Mouse (Mus musculus) fibroblast of lung, adult 2 months (primary cell): ENCODE data around the gene Rpl36.
A peak's percentile ranks its signal among the peaks of the same experiment; 100 is the strongest.
"Not testable (repeated sequence)": the region's sequence is repeated elsewhere in the genome, so short reads cannot be mapped to it uniquely, and the experiment has no call there.

Experiments
- DNase-seq: peaks from one replicate; pipeline ENCODE4 v3.0.0-alpha.2; 2011; ENCODE audit warnings: low read depth

Gene Rpl36

DNA sequence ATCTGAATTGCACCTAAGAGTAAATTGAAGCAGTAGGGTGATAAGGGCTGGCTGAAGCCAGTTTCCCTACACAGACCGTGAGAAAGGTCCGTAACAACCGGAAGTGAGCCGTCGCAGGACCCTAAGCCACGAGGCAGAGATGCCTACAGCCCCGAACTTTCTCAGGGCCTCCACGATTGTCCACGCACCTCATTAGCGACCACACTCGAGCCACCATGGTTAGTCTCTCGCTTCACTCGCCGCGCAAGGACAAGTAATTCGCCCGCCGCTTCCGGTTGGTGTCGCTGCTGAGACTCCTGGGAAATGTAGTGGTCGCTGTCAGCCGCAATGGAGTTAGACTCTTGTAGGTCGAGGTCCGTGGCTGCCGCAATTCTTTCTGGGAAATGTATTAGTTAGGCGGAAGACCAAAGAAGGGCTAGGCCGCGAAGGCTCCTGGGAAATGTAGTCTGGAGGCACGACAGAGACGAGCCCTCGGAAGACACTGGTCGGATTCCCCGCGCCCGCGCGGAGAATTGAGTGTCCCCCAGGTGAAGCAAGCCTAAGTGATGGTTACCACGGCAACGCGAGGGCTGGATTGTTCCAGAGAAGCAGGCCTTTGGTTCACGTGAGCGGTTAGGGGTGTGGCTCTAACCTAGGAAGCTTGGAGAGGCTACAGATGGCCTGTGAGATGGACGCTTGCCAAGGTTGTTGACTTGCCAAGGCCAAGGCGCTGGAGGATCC is 3.6 kb upstream of the Rpl36 start, which contains the start of gene 2410015M20Rik:
TSS of gene 2410015M20Rik (minus strand) at position 320 of the 720 bp plus-strand sequence.
- peak; percentile 94 for DNase-seq

DNA sequence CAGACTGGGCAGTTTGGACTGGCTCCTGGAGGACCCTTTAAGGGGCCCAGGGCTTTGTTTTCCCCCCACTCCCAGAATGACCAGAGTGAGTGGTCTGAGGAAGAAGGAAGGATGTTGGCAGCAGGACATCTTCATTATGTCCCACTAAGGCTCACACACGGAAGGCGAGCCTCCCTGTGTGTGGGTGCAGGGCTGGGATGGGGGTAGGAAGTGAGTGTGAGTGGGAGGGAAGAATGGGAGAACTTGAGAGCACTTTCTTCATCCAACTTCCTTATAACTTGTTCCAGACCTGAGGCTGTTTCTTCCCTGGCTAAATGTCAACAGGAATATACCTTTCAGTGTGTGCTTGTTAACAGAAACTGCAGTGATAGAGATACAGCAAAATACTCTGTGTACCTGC is 1.9 kb upstream of the Rpl36 start:
- no peak for DNase-seq

DNA sequence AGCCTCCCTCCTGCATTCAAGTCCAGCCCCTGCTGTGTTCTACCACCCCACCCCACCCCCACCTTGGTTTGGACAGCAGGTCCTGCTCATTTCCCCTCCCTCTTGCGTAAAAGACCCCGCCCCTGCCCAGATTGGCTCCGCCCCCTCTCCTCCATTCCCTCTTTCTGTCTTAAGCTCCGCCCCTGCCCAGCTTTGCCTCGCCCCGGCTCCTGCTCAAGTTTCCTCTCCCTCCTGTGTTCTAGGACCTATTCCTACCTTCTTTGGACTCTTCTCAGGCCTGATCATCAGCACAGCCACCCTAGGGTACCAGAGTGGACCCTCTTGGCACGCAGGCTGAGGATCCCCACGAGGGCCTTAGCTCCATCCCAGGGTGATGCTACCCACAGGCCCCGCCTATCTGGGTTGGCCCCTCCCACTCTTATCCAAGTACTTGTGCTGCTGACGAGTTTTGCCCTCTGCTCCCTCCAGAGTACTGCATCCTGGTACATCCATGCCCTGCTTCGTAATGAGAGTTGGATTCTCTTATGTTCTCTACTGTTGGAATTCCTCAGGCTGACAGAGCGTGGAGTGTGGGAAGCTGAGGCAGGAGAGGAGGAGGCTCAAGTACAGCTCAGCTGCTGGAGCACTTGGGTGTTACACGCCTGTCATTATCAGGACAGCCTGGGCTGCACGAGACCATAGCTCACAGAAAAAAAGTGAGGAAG is 1.2 kb upstream of the Rpl36 start:
- DNase-seq, result no peak

DNA sequence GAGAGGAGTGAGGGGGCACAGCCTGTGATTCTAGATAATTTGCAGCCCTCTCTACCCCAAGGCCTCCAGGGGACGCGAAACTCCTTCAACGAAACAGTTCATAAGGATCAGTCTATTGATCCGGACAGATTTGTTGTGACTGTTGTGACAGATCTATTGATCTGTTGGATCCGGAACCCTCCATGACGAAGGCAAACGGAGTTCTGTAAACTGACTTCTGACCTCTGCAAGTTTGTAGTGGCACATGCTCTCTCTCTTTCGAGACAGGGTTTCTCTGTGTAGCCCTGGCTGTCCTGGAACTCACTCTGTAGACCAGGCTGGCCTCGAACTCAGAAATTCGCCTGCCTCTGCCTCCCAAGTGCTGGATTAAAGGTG is 664 bp upstream of the Rpl36 start:
- not testable (repeated sequence) for DNase-seq

DNA sequence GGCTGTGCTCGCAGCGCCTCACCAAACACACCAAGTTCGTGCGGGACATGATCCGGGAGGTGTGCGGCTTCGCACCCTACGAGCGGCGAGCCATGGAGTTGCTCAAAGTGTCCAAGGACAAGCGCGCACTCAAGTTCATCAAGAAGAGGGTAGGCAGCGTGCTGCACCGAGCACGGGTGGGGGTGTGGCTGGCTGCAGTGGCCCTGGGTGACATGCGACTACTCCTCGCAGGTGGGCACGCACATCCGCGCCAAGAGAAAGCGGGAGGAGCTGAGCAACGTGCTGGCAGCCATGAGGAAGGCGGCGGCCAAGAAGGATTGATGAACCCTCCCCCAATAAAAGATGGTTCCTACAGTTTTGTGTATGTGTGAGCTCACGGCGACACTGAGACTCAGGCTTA is 677 bp downstream of the Rpl36 start:
- DNase-seq, result not testable (repeated sequence)

DNA sequence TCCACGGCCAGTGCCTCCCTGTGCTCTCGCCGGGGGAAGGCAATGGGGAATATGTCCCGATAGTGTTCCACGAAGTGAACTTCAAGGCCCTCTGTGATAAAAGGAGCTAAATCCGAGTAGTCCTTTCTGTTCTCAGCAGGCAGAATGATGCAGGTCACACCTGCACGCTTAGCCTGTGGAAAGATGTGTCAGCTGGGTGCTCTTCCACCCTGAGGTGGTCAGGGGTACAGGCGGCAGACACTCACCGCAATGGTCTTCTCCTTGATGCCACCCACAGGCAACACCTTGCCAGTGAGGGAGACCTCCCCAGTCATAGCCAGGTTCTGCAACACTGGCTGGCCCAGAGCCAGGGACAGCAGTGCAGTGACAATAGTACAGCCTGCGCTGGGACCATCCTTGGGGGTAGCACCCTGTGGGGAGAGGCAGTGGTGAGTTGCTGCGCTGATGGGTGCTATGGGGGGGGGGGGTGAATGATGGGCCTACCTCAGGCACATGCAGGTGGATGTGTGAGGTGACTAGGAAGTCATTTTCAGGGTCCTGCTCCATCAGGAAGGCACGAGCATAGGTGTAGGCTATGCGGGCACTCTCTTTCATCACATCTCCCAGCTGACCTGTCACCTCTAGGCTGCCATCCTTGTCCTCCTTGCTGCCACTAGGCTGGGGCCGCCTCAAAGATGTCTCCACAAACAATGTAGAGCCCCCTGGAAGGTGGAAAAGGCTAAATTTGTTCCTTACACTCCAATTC is 1.3 kb downstream of the Rpl36 start:
- no peak for DNase-seq

DNA sequence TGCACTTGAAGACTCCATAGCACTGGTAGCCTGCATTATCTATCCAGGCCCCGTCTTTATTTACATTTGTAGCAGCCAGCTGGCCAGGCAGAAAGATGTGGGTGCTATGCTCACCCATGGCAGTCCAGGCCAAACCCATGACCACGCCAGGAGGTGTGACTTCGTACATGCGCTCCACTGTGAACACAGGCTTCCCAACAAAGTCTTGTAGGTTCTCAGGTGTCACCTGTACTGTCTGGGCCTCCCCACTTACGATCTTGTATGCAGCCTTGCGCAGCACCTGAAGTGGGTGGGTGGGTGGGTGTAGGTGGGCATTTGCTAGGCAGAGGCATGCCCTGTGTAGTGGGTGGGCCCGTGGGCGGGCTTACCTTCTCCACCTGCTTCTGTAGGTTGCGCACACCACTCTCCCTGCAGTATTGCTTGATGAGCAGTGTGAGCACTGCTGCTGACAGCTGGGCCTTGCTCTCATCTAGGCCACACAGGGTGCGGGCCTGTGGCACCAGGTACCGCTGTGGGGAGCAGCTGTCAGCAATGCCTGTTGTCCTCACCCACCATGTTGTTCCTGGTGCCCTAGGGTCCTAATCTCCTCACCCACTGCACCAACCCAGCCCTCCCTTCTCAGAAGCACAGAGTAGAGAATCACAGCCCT is 2.0 kb downstream of the Rpl36 start:
- DNase-seq, result no peak

DNA sequence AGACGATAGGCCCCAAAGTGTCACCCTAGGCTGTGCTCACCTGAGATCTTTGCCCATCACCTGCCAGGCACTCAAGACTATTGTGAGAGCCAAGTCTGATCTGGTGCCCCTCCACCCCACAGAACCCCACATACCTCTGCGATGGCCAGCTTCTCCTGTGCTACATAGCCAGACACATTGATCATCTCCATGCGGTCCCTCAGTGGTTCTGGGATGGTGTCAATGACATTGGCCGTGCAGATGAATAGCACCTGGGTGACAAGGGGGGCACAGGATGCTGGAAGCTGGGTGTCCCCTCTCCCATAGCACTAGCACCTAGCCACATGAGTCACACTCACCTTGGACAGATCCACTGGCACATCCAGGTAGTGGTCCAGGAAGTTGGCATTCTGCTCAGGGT is 2.6 kb downstream of the Rpl36 start:
- DNase-seq, result no peak

DNA sequence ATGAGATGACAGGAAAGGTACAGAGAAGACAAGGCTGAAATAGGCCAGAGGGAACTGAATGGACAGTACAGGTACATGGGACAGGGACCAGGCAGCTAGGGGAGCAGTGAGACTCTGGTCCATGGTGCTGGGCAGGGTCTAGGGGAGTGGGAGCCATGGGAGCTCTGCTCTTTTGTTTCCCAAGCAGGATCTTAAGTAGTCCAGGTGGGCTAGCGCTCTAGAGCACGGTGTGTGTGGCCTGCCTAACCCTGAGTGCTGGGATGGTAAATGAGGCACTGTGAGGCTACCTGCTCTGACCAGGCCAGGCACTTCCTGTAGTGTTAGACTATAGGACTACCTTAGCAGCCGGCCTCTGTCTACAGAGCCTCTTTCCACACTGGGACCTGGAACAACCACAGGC is 3.5 kb downstream of the Rpl36 start:
- DNase-seq, result no peak

DNA sequence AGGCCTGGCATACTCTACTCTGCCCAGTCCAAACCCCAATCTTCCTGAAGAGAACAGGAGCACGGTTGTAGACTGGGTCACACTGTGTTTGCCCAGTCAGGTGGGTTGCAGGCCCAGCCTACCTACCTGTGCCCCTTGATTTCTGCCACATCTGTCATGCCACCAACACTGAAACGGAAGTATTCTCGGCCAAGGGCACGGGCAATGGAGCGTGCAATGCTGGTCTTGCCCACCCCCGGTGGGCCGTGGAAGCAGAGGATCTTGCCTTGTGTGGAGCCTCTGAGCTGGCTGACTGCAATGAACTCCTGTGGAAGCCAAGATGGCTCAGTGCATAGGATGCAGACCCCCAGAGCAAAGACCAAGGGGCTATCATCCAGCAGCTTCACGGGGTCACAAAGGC is 4.4 kb downstream of the Rpl36 start:
- no peak for DNase-seq

DNA sequence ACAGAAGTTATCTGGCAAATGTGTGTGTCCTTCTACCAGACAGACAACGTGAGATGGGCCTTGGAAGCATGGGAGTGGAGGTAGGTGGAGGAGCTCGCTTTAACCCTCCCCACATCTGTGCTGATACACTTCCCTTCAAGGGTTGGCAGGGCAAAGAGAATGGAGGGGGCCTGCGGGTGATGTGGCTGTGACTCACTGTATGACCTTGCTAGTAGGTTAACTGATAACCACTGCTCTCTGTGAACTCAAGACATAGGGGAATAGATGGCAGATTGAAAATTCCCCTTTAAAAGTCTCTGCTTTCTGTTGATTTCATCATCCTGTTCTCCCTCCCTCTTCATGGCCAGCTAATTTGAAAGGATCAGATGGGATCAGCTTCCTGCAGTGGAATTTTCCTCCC is 12.3 kb downstream of the Rpl36 start:
- DNase-seq, result no peak

DNA sequence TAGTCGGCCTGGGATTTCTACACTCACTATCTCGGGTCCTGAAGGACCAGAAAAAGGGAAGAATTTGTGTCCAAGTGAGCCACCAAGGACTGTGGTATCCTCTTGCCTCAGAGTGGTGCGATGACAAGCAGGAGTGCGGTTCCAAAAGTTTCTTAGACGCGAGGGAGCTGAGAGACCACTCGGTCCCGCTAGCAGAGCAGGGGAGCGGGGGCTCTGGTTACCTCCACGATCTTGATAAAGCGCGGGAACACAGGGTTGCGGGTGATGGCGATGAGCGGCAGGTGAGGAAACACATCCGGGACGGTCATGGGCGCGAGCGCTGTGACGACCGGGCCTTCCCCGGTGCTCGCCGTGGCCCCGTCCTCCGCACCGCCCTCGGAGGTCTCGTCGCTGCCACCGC is 13.0 kb downstream of the Rpl36 start:
- DNase-seq, result no peak

DNA sequence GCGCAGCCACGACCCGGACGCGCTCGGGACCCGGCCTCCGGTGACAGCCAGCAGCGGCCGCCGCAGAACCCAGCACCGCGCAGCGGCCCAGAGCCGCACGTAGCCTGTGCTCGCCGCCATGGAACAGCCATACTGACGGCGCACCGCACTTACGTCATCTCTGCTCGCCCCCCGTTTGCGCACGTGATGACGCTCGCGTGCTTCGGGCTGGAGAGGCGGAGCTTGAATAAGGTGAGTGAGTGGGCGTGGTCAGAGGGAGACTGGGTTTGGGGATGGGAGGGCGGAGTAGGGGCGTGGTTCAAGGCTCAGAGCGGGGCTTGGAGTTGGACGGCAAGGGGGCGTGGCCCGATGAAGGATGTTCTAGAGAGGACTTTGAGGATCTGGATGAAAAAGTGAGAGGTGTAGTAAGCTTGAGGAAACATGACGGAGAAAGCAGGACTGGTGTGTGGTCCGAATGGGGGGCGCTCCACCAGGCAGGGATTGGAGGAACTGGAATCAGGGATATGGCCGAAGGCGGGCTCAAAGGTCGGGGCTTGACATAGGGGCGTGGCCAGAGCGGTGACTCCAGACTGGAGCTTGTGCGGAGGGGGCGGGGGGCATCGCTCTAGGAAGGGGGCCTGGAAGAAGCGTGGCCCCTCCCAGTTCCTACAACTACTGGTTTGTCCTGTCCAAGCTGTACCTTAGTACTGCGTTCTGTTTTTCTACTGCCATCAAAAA is 13.7 kb downstream of the Rpl36 start, which contains the start of gene Lonp1:
TSS of gene Lonp1 (minus strand) at position 134 of the 717 bp plus-strand sequence.
- peak; percentile 91 for DNase-seq

DNA sequence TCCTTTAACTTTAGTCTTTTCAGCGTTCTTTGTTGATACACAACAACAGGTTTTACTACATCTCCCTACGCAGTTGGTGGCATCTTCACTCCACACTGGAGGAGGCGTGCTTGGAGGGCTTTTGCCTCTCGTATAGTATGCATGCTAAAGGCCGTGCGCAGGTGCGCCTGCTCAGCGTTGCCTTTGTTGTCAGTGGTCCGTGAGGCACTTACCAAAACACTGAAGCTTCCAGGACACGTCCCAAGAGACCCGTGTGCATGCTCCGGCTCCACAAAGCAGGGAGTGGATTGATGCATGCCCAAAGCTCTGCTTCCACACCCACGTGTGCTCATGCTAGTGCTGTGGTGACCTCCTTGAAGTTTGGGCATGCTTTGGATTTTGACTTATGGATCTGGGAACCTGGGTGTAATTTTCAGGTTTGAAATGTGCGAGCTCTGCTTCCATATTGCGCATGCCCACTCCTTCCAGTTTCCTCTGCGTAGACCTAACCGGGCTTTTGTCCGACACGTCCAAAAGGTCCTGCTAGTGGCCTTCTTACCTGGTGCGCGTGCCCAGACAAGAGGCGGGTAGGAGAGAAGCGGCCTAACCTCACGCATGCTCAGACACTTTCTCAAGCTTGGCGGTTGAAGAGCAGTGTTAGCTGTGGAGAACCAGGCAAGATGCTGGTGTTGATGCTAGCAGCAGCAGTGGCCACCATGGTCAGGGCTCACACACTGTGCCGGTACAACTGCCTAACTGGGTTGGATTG is 14.5 kb downstream of the Rpl36 start, which contains the start of gene Catsperd:
TSS of gene Catsperd (plus strand) at position 614 of the 748 bp plus-strand sequence.
- no peak for DNase-seq

DNA sequence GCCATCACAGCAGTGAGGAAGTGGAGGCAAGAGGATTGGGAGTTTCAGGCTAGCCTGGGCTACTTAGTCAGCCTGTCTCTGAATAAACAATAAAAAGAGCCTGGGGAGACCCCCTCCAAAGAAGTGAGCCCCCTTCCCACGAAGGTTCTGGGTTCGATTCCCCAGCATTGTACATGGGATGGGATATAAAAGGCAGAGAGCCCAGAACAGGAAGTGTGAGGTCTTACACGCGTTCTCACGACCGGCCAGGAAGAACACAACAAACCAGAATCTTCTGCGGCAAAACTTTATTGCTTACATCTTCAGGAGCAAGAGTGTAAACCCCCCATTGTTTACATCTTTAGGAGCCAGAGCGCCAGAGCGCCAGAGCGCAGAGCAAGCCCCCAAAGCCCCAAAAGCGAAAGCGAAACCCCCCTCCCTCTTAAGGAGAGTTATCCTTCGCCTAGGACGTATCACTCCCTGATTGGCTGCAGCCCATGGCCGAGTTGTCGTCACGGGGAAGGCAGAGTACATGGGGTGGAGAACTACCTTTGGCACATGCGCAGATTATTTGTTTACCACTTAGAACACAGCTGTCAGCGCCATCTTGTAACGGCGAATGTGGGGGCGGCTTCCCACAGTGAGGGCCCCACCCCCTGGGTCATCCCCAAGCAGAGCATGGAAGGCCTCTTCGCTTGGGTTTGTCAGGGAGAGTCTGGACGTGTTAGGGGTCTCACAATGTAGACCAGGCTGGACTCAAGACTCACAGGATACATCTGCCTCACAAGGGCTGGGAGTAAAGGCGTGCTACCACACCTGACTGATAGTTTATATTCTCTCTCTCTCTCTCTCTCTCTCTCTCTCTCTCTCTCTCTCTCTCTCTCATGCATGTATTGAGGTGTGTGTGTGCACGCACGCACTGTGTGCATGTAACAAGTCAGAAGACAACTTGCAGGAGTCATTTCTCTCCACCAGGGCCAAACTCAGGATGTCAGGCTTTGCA is 16.9 kb downstream of the Rpl36 start:
- not testable (repeated sequence) for DNase-seq

DNA sequence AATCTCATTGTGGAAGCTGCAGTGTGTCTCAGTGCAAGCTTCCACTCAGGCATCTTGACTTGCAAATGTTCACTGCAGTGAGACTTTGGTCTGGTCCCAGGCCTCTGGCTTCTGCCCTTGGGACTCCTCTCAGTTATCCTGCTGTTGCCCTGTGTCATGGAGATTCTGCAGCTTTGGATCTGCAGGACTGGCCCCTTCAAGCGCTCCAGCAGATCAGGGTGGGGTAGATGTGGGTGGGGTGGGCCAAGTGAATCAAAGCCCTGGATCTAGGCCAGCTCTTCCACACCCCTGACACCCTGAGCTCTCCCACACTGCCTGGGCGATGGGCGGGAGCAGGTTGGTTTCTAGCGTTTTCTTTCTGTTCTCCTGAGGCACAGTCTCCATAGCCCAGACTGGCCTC is 18.6 kb downstream of the Rpl36 start:
- DNase-seq, result no peak

DNA sequence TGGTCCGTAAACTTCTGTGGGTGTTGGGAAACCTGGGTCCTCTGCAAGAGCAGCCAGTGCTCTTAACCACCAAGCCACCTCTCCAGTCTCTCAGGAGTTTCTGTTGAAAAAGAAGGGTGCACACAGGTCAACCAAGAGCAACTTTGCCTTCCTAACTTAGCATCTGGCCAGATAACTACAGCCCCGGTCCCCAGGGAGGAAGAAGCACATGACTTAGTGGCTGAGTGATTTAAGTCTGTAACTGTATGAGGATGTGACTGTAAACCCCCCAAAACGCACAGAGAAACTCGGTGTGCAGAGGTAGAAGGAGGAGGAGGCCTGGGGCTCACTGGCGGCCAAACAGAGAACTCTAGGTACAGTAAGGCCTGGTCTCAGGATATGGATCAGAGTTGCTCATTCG is 20.8 kb downstream of the Rpl36 start:
- DNase-seq, result no peak

DNA sequence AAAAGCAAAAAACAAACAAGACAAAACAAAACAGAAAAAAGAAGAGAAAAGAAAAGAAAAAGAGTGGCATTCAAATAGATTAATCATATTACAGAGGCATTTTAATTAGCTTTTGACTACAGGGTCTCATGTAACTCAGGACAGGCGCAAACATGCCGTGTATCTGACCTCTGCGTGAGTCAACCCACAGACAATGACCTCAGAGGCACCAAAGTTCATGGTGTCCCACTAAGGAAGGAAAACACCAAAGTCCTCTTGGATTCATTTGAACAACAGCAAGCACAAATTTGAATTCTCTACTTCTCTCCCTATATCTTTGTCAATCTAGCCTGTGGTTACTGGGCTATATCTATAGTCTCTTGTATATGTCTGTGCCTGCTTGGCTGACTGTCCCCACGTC is 30.0 kb downstream of the Rpl36 start:
- no peak for DNase-seq

DNA sequence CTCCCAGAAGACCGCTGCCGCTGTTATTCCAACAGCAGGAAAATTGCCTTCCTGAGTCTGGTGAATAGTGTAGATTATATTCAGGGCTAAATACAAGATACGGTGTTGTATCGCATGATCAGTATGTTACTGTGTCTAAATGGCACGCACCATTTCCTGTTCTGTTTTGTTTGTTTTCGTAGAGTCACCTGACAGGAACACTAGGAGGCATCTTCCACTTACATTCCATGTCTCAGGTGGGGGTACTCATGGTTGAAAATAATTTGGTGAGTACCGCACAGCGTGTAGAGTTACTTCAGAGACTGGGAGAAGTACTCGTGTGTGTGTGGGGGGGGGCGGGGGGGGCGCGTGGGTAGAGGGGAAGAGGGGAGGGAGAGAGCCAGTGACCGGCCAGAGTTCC is 34.3 kb downstream of the Rpl36 start:
- no peak for DNase-seq

DNA sequence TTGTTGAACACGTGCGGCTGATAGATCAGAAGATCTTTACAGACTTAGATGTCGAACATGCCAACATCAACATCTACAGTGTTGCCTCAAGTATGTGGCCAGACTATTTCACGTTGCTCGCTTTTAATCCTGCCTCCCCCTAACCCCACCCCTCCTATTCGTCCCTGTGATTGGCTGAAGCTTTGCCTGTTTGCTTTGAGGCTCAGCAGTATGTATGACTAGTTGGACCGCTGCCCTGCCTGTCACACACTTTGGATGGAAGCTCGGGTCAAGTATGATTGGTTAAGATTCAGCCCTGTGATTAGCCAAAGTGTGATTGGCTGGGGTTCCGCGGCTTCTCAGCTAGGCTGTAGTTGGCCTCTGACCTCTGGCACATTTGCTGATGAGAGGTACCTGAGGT is 38.6 kb downstream of the Rpl36 start:
- no peak for DNase-seq
